Mouse (Mus musculus) bone marrow, adult 2 months (tissue): ENCODE data around the gene Ptprg.

Experiments
- CTCF ChIP-seq: fragments of 200-500 bp; IDR thresholded peaks from 2 replicates; pipeline ENCODE4 v1.5.1; 2011; ENCODE audit warnings: low read length, control low read depth; ENCODE audit not compliant: control insufficient read depth, insufficient read depth
- POLR2A ChIP-seq: fragments of 200-500 bp; IDR thresholded peaks from 2 replicates; pipeline ENCODE4 v1.6.1; 2011; ENCODE audit warnings: low read depth, mild to moderate bottlenecking, control low read depth, low read length, borderline replicate concordance; ENCODE audit not compliant: control insufficient read depth

GRCm38 (mm10) chr14:11890890-11891289 lies 337.6 kb downstream of the Ptprg start:
- TF ChIP-seq CTCF: no peak
- TF ChIP-seq POLR2A: no peak
